Mouse (Mus musculus) gastrocnemius, postnatal 10 days (tissue): ENCODE measurements around the gene Pnp. TPM values are rescaled to one million over a fixed set of nuclear protein-coding genes. Genes with fewer than 3 reads are reported as not detected.
A peak's percentile ranks its signal among the peaks of the same experiment; 100 is the strongest.
"Not testable (repeated sequence)": the region's sequence is repeated elsewhere in the genome, so short reads cannot be mapped to it uniquely, and the experiment has no call there.

Source experiments
- DNase-seq: peaks from one replicate; pipeline ENCODE4 v3.0.0; 2021; ENCODE audit warnings: mixed read lengths
- total RNA-seq, 2 experiments: library from RNA; stranded (reverse); gene quantifications; 2 replicates each; pipeline ENCODE4 v1.2.3; 2021

The Pnp gene
- total RNA-seq, 2 experiments from 2014 or later, result 6.1 to 7.8 TPM

DNA sequence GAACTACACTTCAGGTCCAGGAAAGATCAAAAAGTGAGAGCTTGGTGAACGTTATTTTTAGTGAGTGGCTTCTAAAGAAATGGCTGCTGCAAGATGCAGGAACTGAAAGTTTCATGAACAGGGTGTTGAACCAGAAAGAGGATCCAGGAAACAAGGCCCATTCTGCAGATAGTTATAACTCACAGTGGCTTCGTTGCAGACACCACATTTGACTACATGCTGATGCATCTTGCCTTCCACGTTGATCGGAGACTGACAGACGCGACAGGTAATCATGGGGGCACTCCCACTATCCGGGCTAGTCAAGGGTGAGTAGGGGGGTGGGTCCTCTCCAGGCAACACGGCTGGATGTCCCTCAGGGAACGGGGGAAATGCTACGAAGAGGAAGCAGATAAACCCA, 931 bp upstream of the Pnp start:
- DNase-seq, result no peak

DNA sequence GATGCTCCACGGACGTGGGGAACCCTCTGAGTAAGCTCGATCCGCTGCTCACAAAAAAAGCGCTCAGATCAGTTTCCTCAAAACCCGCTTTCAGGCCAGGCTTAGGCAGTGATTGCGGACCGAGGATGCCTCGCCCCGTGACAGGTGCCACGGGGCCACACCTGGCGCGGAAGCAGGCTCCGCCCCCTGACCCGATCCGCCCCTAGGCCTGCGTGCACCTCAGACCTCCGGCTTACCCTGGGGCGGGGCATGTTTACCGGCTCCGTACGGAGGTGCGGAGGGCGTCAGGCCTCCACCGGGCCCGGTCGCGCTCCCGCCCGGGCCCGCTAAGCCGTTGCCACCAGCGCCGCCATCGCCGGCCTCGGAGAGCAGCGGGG, 517 bp upstream of the Pnp start:
- peak; percentile 55 for DNase-seq

DNA sequence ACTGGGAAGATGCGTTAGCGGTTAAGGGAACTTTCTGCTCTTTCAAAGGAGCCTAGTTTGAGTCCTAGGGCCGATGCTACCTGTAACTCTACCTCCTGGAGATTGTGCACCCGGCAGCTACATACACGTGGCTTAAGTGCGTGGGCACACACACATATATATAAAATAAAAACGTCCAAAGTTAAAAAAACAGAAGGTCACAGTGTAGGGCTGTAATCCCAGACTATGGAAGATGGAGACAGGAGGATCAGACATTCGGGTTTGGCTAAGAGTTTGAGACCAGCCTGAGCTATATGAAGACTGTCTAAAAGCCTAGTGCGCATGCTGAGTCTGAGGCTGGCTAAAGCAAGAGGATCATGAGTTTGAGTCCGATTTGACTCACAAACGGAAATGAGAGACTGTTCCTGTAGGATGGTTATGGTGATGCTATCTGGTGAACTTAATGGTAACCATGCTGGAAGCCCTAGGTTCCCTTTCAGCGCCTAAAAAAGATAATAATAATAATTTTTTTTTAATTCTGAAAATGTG, 675 bp downstream of the Pnp start:
- no peak for DNase-seq

DNA sequence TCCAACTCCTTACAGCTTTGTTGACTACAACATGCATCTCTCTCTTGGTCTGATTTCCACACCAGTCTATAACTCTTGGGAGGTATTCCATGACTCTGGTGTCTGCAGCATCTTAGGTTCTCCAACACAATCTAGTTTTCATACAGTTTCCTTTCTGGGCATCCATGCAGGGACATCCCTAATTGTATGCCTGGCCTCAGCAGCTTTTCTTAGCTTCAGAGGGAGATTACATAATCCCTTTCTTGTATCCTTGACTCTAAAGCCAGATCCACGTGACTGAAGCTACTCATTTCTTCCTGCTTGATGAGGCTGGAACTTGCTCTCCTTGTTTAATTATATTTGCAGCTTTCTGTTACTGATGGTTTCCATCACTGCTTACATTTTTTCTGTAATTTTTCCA, 5.8 kb downstream of the Pnp start:
- no peak for DNase-seq

DNA sequence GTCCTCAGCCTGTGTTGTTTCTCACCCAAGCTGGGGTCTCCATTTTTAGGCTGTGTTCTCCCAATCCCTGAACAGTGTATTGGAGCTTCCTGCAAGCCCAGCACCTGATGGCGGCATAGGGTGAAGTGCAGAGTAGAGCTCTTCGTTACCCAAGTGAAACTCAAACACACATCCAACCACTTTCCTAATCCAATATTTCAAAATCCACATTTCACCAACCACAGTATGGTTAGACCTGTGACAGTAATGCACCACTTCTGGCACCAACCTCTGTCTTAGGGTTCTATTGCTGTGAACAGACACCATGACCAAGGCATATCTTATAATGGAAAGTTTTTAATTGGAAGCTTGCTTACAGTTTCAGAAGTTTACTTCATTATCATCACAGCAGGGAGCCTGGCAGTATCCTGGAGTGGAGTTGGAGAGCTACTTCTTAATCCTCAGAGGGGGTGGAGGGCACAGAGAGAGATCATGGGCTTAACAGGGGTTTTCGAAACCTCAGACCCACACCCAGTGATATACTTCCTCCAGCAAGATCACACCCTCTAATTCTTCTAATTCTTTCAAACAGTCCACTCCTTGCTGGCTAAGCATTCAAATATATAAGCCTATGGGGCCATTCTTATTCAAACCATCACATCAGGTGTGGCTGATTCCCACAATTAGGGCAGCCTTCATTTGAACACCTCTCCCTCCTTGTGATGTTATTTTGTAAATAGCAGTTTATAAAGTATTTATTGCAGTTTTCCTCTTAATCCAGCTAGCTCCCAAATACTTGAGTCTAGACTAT, 7.4 kb downstream of the Pnp start:
- no peak for DNase-seq

DNA sequence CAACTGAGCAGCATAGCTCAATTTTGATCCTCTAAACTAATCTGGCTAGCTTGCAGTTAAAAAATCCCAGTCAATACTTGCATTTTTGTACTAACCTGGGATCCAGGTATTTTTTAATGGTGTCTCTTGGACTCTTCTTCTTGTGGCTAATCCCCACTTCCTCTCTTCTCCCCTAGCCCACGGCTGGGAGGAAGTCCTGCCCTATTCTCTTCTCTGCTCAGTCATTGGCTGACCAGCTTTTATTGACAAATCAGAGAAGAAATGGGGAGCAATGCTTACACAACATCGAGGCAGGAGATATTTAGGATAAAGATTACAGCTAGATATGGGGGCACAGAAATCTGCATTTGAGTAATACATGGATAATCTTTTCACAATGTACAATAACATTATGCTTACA, 8.1 kb downstream of the Pnp start:
- no peak for DNase-seq

DNA sequence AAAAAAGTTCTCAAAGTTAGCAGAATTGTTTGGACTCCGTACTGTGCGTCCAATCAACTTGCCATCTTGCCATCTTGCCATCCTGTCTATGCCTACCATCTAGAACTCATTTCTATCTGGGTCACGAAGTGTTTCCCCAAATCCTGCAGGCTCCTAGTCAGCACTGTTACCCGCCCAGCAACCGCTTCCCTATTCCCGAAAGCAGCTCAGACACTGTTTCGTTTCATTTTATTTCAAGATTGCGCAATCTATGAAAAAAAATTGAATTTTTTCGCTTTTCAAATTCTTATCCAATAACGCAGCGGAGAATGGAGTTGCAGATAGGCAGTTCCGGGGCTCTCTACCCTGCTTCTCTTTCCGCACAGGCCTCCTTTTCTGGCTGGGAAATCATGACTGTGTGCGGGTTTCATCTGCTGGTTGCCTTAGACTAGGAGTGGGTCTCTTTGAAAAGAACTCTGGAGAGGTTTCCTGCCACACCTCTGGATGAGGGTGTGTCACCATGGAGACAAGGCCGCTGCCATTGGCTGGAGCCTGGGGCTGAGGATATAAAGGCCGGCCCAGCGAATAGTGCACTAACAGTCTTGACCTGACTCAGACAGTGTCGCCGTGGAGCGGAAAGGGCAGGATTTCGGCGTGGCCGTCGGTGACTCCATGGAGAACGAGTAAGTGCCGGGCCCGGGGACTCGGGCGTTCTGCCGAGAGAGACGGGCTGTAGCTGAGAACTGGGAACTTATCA, 13.2 kb downstream of the Pnp start, which contains the start of gene Gm49342:
Gene Gm49342, plus strand, starts transcription at position 586 of the 736 bp plus-strand sequence.
- peak; percentile 91 for DNase-seq

DNA sequence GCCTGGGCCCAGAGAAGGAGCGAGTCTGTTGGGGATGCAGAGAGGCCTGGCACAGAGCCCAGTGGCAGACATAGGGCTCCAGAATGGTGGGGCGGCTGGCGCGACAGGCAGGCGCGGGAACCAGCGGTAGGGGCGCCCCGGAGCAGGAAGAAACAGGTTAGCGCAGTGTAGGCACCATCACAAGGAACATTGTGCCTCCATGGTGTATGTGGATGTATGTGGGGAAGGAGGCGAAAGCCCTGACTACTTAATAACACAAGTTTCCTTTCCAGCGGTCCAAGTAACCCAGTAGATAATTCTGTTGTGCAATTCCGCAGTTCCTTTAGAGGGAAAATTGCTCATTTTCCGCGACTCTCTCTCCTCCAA, 13.8 kb downstream of the Pnp start:
- not testable (repeated sequence) for DNase-seq

DNA sequence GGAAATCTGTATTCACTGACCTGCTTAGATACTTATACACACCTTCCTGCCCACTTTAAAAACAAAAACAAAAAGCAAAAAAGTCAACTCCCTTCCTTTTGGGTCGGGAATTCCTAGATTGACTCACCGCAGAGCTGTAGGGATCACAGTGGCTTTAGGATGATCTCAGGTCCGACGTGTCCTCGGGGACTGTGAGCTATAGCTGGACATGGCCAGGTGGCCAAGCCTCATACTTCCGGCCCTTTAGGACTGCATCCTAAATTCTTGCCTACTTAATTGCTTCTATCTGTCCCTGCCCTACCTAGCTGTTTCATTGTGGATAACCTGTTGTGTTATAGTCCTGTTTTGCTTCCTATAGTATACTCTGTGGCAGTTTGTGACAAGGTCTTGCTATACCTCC, 14.2 kb downstream of the Pnp start:
- not testable (repeated sequence) for DNase-seq

DNA sequence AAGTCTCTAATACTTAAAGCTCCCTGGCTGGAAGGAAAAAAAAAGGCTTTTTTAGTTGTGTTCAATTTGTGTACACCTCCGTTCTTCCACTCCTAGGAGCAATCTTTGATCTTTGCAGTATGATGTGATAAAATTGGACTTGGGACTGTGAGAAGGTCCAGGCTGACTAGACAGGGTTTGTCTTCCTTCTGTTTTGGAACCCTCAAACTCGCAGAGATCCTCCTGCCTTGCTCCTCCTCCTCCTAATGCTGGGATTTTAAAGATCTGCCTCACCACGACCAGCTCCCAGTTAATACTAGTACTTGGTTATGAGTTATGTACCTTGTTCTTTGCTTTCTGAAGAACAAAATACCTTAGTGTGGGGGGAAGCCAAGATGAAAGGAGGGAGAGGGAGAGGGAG, 14.6 kb downstream of the Pnp start:
- DNase-seq, result not testable (repeated sequence)

DNA sequence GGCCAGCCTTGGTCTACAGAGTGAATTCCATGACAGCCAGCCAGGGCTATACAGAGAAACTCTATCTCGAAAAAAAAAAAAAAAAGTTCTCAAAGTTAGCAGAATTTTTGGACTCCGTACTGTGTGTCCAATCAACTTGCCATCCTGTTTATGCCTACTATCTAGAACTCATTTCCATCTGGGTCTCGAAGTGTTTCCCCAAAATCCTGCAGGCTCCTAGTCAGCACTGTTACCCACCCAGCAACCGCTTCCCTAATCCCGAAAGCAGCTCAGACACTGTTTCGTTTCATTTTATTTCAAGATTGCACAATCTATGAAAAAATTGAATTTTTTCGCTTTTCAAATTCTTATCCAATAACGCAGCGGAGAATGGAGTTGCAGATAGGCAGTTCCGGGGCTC, 24.6 kb downstream of the Pnp start:
- DNase-seq, result no peak

DNA sequence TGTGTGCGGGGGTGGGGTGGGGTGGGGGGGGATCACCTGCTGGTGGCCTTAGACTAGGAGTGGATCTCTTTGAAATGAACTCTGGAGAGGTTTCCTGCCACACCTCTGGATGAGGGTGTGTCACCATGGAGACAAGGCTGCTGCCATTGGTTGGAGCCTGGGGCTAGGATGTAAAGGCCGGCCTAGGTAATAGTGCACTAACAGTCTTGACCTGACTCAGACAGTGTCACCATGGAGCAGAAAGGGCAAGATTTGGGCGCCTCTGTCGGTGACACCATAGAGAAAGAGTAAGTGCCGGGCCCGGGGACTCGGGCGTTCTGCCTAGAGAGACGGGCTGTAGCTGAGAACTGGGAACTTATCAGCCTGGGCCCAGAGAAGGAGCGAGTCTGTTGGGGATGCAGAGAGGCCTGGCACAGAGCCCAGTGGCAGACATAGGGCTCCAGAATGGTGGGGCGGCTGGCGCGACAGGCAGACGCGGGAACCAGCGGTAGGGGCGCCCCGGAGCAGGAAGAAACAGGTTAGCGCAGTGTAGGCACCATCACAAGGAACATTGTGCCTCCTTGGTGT, 25.1 kb downstream of the Pnp start, which contains the start of gene Pnp2:
Gene Pnp2, plus strand, starts transcription at position 51 of the 567 bp plus-strand sequence.
- peak; percentile 25 for DNase-seq

DNA sequence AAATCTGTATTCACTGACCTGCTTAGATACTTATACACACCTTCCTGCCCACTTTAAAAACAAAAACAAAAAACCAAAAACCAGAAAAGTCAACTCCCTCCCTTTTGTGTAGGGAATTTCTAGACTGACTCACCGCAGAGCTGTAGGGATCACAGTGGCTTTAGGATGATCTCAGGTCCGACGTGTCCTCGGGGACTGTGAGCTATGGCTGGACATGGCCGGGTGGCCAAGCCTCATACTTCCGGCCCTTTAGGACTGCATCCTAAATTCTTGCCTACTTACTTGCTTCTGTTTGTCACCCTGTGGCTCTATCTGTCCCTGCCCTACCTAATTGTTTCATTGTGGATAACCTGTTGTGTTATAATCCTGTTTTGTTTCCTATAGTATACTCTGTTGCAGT, 25.8 kb downstream of the Pnp start:
- DNase-seq, result not testable (repeated sequence)

DNA sequence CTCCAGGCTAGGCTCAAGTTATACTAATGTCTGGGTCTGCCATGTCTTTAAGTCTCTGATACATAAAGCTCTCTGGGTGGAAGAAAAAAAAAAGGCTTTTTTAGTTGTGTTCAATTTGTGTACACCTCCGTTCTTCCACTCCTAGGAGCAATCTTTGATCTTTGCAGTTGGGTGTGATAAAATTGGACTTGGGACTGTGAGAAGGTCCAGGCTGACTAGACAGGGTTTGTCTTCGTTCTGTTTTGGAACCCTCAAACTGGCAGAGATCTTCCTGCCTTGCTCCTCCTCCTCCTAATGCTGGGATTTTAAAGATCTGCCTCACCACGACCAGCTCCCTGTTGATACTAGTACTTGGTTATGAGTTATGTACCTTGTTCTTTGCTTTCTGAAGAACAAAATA, 26.3 kb downstream of the Pnp start:
- DNase-seq, result not testable (repeated sequence)

DNA sequence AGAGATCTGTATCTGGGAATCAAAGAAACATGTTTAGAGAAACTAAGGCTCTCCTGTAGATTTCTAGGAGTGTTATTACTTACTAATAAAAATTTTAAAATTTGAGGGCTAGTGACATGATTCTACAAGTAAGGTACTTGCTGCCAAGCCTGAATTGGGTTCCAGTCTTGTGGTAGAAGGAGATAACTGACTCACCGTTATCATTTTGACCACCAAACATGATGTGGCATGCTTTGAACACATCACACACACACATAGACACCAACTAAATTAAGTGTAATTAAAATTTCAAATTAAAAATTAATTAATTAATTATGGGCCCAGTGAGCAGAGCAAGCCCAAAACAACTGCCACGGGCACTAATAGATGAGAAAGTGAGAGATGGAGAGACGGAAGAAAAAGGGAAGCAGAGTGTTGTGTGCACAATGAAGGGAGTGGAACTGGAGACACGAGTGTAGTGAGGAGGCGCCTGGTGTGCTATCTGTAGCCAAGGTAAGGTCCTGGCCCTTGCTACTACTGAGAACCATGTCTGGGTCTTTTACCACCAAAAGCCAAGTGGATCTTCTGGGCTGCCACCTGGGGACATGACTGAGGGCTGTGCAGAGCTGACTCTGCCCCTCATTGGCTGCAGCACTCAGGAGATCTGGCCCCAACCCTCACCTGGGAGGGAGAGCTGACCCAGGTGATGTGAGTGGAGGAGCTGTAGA, 27.6 kb downstream of the Pnp start:
- not testable (repeated sequence) for DNase-seq

DNA sequence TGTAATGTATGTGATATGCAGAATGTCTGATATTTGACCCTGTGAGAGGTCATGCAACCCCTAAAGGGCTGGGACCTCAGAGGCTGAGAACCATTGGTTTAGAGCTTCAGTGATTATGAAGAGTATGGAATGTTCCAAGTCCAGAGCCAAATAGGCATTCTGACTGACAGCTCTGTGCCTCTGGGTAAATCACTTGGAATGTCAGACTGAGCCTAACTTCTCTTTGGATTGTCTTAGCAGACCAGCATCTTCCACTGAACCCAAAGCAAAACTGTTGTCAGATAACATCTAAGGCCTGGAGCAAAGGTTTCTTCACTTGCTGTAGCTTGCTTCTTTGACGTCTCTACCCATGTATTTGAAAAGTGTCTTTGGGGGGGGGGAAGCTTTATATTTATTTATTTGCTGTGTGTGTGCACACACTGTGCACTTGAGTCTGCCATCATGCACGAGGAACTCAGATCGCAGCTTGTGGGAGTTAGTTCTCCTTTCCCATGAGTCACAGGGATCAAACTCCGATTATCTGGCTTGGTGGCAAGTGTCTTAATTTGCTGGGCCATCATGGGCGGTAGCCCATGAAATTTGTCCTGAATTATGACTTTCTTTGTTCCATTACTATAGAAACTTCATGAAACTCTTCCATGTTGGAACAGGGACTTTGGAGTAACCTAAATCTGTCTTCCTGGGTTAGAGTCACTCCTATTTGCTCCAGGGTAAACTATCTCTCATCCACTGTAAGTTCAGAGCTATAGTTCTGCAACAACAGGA, 37.5 kb downstream of the Pnp start:
- no peak for DNase-seq

DNA sequence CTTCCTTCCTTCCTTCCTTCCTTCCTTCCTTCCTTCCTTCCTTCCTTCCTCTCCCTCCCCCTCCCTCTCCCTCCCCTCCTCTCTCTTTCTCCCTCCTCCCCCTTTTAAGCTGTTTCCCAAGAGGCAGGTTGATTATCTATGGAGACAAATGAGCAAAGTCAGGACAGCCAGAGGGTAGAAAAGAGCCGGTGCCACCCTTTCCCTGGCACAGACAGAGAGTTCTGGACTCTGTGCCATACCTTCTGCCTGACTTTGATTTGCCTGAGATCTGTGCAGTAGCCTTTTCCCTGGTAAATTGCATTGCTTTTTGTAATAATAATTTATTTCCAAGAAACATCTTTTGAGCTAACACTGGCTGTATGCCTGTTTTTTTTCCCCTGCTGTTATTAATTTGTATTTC, 38.2 kb downstream of the Pnp start:
- DNase-seq, result no peak

DNA sequence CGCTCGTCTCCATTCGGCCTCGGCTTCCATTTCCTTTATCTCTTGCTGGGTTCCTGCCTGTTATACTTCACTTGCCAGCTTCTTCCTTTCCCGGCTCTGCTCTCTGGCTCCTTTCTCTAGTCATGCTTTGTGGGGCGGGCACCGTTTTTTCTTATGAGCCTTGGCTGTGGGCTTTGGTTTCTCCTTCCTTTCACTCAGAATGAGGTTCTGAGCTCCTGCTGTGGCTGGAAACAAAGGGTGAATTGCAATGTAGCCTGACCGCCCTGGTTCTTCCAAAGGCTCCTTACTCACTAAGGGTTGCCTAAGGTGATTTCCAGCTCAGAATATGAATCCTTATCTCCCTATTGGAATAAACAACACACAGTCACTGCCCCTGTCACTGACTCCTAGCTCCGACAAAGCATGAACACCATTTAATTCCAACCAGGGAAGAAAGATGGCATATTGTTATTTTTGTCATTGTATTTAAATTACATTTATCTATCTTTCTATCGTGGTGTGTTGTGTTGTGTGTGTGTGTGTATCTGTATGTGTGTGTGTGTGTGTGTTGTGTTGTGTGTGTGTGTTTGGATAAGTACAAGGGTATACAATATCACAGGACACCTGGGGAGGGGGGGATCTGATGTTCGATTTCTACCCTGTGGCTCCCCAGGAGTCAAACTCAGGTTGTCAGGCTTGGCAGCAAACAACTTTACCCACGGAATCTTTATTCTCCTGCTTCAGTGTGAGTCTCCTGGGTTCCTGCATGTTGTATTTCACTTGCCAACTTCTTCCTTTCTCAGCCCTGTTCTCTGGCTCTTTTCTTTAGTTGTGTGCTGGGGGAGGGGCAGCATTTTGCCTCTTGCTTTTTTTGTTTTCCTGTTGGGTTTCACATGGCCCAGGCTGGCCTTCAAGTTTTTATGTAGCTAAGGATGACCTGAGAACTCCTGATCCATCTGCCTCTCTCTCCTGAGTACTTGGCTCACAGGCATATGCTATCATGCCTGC, 39.0 kb downstream of the Pnp start:
- DNase-seq, result no peak

DNA sequence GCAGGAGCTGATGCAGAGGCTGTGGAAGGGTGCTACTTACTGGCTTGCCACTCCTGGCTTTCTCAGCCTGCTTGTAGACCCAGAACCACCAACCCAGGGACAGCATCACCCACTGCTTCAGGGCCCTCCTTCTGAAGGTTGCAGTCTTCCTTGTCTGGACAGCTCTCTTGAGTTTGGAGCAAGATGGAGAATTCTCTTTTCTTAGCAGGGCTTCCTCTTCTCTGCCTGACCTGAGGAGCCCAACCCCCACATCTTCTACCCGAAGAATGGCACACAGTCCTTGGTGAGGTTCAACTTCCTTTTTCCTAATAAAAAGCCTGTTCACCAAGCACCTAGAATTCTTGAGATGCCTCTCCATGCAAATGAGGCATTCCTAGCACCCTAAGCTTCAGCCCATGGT, 39.9 kb downstream of the Pnp start:
- DNase-seq, result no peak

DNA sequence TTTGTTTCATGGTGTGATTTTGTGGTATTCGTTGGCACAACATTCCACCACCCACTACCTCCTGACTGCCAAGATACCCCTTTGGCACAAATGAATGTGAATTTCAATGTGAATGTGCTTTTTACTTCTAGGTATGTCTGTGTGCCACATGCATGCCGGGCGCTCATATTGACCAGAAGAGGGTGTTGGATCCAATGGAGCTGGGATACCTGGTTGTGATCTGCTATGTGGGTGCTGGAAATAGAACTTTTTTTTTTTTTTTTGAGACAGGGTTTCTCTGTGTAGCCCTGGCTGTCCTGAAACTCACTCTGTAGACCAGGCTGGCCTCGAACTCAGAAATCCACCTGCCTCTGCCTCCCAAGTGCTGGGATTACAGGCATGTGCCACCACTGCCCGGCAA, 42.2 kb downstream of the Pnp start:
- DNase-seq, result not testable (repeated sequence)
